Mouse (Mus musculus) gastrocnemius, postnatal 14 days (tissue): ENCODE data around the gene Tpcn2. TPM values are rescaled to one million over a fixed set of nuclear protein-coding genes. Genes with fewer than 3 reads are reported as not detected.

ENCODE experiments used
- total RNA-seq, 2 experiments: library from RNA; stranded (reverse); gene quantifications; 2 replicates each; pipeline ENCODE4 v1.2.3; 2021

Tpcn2 gene
- total RNA-seq, 2 experiments from 2014 or later: 2.4 to 3.3 TPM

Other genes with a start within 250 kb of the Tpcn2 start
- under 1 TPM in 1 of 2 experiments, not detected in 1; 0.35 TPM for gene 1810010D01Rik, start 75.9 kb downstream of the Tpcn2 start, total RNA-seq
- 1 to 10 TPM; 3.9 to 7.4 TPM for gene Mrgprf, start 16.8 kb upstream of the Tpcn2 start, total RNA-seq
- not detected for gene Mrgprd, start 30.8 kb upstream of the Tpcn2 start, total RNA-seq